21 mouse cellular contexts compared by ENCODE assay signal in genomic region chr10:40523312-40523975, GRCm38 (mm10). TPM values are rescaled to one million over a fixed set of nuclear protein-coding genes. Genes with fewer than 3 reads are reported as not detected.
DNase-seq lines count a peak whose midpoint lies in the region; ATAC-seq lines count a peak whose summit lies in the region.
"Had no signal": no experiment of that assay in that cellular context is flagged by ENCODE, and none has a peak within 500 bp of the region (broad histone marks: within the 10 kb centered on the region; RNA-seq: fewer than 3 reads in every experiment).

No protein-coding gene starts in this region.

- H3K9ac ChIP-seq in neural tube, embryonic 15.5 days (replicated peaks), result no peak overlapping the region
- H3K9ac ChIP-seq: heart, embryonic 13.5 days; midbrain, embryonic 15.5 days; neural tube, embryonic 12.5 days had no signal

- peaks cover 30% of the 10 kb centered on the region for H3K4me1 ChIP-seq in neural tube, embryonic 15.5 days
- peaks cover 23% of the 10 kb centered on the region for H3K4me1 ChIP-seq in limb, embryonic 10.5 days

- H3K4me3 ChIP-seq in neural tube, embryonic 15.5 days (replicated peaks), result no peak overlapping the region
- no peak overlapping the region for H3K4me3 ChIP-seq in limb, embryonic 10.5 days
- H3K4me3 ChIP-seq: heart, embryonic 13.5 days; midbrain, embryonic 15.5 days; neural tube, embryonic 12.5 days had no signal

- no peak overlapping the region for H3K27ac ChIP-seq in neural tube, embryonic 15.5 days (replicated peaks)
- H3K27ac ChIP-seq in limb, embryonic 10.5 days, result peak overlapping the region; percentile 54; the same call in 1 of the 2 replicates
- H3K27ac ChIP-seq: heart, embryonic 13.5 days; midbrain, embryonic 15.5 days; neural tube, embryonic 12.5 days had no signal

- no peaks in the 10 kb centered on the region for H3K36me3 ChIP-seq in neural tube, embryonic 15.5 days
- H3K36me3 ChIP-seq in limb, embryonic 10.5 days, result no peaks in the 10 kb centered on the region
- H3K36me3 ChIP-seq: heart, embryonic 13.5 days; midbrain, embryonic 15.5 days; neural tube, embryonic 12.5 days had no signal

- H3K4me2 ChIP-seq in neural tube, embryonic 15.5 days, result no peak overlapping the region
- H3K4me2 ChIP-seq: heart, embryonic 13.5 days; midbrain, embryonic 15.5 days; neural tube, embryonic 12.5 days had no signal

- H3K9me3 ChIP-seq in neural tube, embryonic 15.5 days (replicated peaks), result no peaks in the 10 kb centered on the region
- no peaks in the 10 kb centered on the region for H3K9me3 ChIP-seq in limb, embryonic 10.5 days (replicated peaks)
- H3K9me3 ChIP-seq: heart, embryonic 13.5 days; midbrain, embryonic 15.5 days; neural tube, embryonic 12.5 days had no signal

- 71% methylated on average over 7 of the region's 7 CpGs for WGBS in neural tube, embryonic 15.5 days
- 85% methylated on average over 7 of the region's 7 CpGs for WGBS in limb, embryonic 10.5 days

- peak; percentile 43 for DNase-seq in kidney, postnatal 10 days
- DNase-seq in kidney, postnatal 36 days, result no peak
- peak; percentile 12 for DNase-seq in neural tube, embryonic 10.5 days (ENCODE audit: extremely low spot score, low spot score)
- no peak for DNase-seq in limb, embryonic 10.5 days (ENCODE audit: low spot score)
- DNase-seq in right cerebral cortex, adult 2 months (ENCODE audit: low spot score in 2 of 2), result no peak
- DNase-seq in left cerebral cortex, postnatal 25 days (ENCODE audit: low spot score in 2 of 2), result no peak
- DNase-seq: adrenal gland, postnatal 36 days; cerebellum, adult 18-20 months; gastrocnemius, postnatal 36 days; kidney, adult 18-20 months; lung, adult 2 months; spleen, adult 18-20 months had no signal

- no peaks in the 10 kb centered on the region for H3K27me3 ChIP-seq in neural tube, embryonic 15.5 days (replicated peaks)
- H3K27me3 ChIP-seq in limb, embryonic 10.5 days (ENCODE audit: low read depth, poor library complexity, severe bottlenecking), result no peaks in the 10 kb centered on the region
- H3K27me3 ChIP-seq: heart, embryonic 13.5 days; midbrain, embryonic 15.5 days; neural tube, embryonic 12.5 days had no signal

- intact Hi-C loops in left cerebral cortex, postnatal 25 days (cut with DNase I), result loop anchor here (5.0 to 10.0 kb wide), 2 partner anchors 151 to 469 kb away; no protein-coding TSS in a partner anchor

- no peak for ATAC-seq in neural tube, embryonic 15.5 days (ENCODE audit: low FRiP score)
- ATAC-seq: midbrain, embryonic 15.5 days had no signal

RNA-seq across cellular contexts. Expression of gene Slc22a16, which starts 46.7 kb away (rescaled TPM):
- not detected in 2 replicates for polyA plus RNA-seq in neural tube, embryonic 15.5 days (2015; fragmentation: Nextera tagmentation; extraction: Ambion mirVana)
- polyA plus RNA-seq in limb, embryonic 10.5 days (2016; fragmentation: Nextera tagmentation; extraction: Ambion mirVana), result not detected in 2 replicates
- not detected for total RNA-seq in left cerebral cortex, postnatal 25 days (2021)
- total RNA-seq: adrenal gland, postnatal 36 days; gastrocnemius, postnatal 36 days; hematopoietic stem cell, adult 5-6 weeks; layer of hippocampus, postnatal 10 days; MEL had no signal
- polyA plus RNA-seq: heart, embryonic 13.5 days; limb, embryonic 14.5 days; lung, adult 2 months; midbrain, embryonic 15.5 days; neural tube, embryonic 12.5 days; thymus, postnatal 0 days had no signal

Comparison
In these comparisons a context has a peak if more than half of its experiments do, and no peak if none do; other contexts are left out.
1. DNase-seq: peak in kidney, postnatal 10 days (single experiment) and neural tube, embryonic 10.5 days (single experiment); none in kidney, postnatal 36 days (0 of 2), limb, embryonic 10.5 days (single experiment), right cerebral cortex, adult 2 months (0 of 2) and left cerebral cortex, postnatal 25 days (0 of 2).